Mouse (Mus musculus): ENCODE measurements around the gene Tssk3. TPM values are rescaled to one million over a fixed set of nuclear protein-coding genes. Genes with fewer than 3 reads are reported as not detected.

The Tssk3 gene
- total and polyA plus RNA-seq, 3 experiments = 0.38 TPM; not detected in 2

- DNase-seq (ENCODE audit: low spot score) (no peak), ATAC-seq (ENCODE audit: extremely low read depth, insufficient number of reproducible peaks, low FRiP score, poor library complexity, severe bottlenecking) (no peak)
- Histone ChIP-seq H3K4me3 (ENCODE audit: low read depth, low read length) (no peak overlapping the region), H3K36me3 (replicated peaks) (no peaks in the 10 kb centered on the region), H3K4me1 (ENCODE audit: insufficient read depth, low read depth, low read length) (peaks cover 27% of the 10 kb centered on the region), H3K27me3 (ENCODE audit: insufficient read depth, low read length) (peaks cover 86% of the 10 kb centered on the region), H3K9me3 (replicated peaks) (no peaks in the 10 kb centered on the region)
- TF ChIP-seq POLR2AphosphoS5 (IDR thresholded peaks at IDR 0.05; ENCODE audit: insufficient replicate concordance, low read depth, low read length) = no peak
- TF ChIP-seq CTCF (IDR thresholded peaks at IDR 0.05; ENCODE audit: low read depth, low read length) = no peak
- TF ChIP-seq TAL1 (conservative IDR thresholded peaks at IDR 0.05; ENCODE audit: low read depth, low read length) = no peak
- TF ChIP-seq GATA1 (IDR thresholded peaks at IDR 0.05; ENCODE audit: borderline replicate concordance, low read length) = no peak
- TF ChIP-seq GATA2 (IDR thresholded peaks at IDR 0.05; ENCODE audit: borderline replicate concordance, low read depth, low read length) = no peak
Measured at GRCm38 (mm10) chr4:129508834-129509600, 18.2 kb upstream of the Tssk3 start.

GRCm38 (mm10) chr4:129508237-129508515 is 17.4 kb upstream of the Tssk3 start:
- peaks cover 87% of the 10 kb centered on the region for H3K27me3 ChIP-seq (ENCODE audit: insufficient read depth, low read length)
- ATAC-seq (ENCODE audit: extremely low read depth, insufficient number of reproducible peaks, low FRiP score, poor library complexity, severe bottlenecking) (no peak), DNase-seq (ENCODE audit: low spot score) (no peak)
- H3K36me3 ChIP-seq (replicated peaks) = no peaks in the 10 kb centered on the region
- no peak for TF ChIP-seq POLR2AphosphoS5 (IDR thresholded peaks at IDR 0.05; ENCODE audit: insufficient replicate concordance, low read depth, low read length)
- TF ChIP-seq GATA1 (IDR thresholded peaks at IDR 0.05; ENCODE audit: borderline replicate concordance, low read length) = no peak
- no peak for TF ChIP-seq TAL1 (conservative IDR thresholded peaks at IDR 0.05; ENCODE audit: low read depth, low read length)
- no peak for TF ChIP-seq GATA2 (IDR thresholded peaks at IDR 0.05; ENCODE audit: borderline replicate concordance, low read depth, low read length)
- no peak for TF ChIP-seq CTCF (IDR thresholded peaks at IDR 0.05; ENCODE audit: low read depth, low read length)
- no peak overlapping the region for H3K4me3 ChIP-seq (ENCODE audit: low read depth, low read length)
- H3K4me1 ChIP-seq (ENCODE audit: insufficient read depth, low read depth, low read length) = peaks cover 19% of the 10 kb centered on the region
- H3K9me3 ChIP-seq (replicated peaks) = no peaks in the 10 kb centered on the region

DNA sequence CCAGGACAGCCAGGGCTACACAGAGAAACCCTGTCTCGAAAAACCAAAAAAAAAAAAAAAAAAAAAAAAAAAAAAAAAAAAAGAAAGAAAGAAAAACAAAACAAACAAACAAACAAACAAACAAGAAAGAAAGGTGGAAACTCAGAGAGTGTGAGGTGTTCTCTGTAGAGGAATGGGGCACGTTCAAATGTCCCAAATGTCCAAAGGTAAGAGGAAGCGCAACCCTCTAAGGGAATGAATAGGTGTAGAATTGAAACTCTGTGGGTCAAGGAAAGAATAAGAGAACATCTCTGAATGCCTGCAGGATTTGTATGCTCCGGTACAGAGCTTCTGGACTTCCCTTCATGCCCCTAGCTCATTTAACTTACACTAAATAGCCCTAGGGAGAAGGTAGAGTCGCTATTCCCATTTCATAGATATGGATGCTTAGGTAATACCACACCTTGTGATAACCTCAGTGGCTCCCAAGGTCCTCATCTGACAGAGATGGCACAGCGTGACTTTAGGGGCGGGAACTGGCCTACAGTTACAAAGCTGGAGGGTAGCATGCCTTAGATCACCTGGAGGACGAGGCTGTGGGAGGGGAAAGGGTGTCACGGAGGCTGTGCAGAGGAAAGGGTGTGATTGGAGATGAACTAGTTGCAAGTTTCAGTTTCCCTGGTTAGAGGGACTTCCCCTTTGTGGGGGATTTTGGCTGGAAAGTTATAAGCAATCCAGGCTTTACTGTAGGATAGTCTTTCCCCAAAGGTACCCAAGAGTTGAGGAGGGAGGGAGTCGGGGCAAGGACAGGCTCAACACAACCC is 16.8 kb upstream of the Tssk3 start:
- H3K4me3 ChIP-seq (ENCODE audit: low read depth, low read length) = no peak overlapping the region
- H3K27me3 ChIP-seq (ENCODE audit: insufficient read depth, low read length) = peaks cover 87% of the 10 kb centered on the region
- DNase-seq (ENCODE audit: low spot score) (no peak), ATAC-seq (ENCODE audit: extremely low read depth, insufficient number of reproducible peaks, low FRiP score, poor library complexity, severe bottlenecking) (no peak)
- H3K9me3 ChIP-seq (replicated peaks) = no peaks in the 10 kb centered on the region
- H3K36me3 ChIP-seq (replicated peaks) = no peaks in the 10 kb centered on the region
- H3K4me1 ChIP-seq (ENCODE audit: insufficient read depth, low read depth, low read length) = peaks cover 20% of the 10 kb centered on the region
- TF ChIP-seq TAL1 (conservative IDR thresholded peaks at IDR 0.05; ENCODE audit: low read depth, low read length) (no peak), POLR2AphosphoS5 (IDR thresholded peaks at IDR 0.05; ENCODE audit: insufficient replicate concordance, low read depth, low read length) (no peak), CTCF (IDR thresholded peaks at IDR 0.05; ENCODE audit: low read depth, low read length) (no peak), GATA2 (IDR thresholded peaks at IDR 0.05; ENCODE audit: borderline replicate concordance, low read depth, low read length) (no peak), GATA1 (IDR thresholded peaks at IDR 0.05; ENCODE audit: borderline replicate concordance, low read length) (no peak)

- H3K4me3 ChIP-seq (ENCODE audit: low read depth, low read length) = no peak overlapping the region
- TF ChIP-seq POLR2AphosphoS5 (IDR thresholded peaks at IDR 0.05; ENCODE audit: insufficient replicate concordance, low read depth, low read length) (no peak), CTCF (IDR thresholded peaks at IDR 0.05; ENCODE audit: low read depth, low read length) (no peak), GATA2 (IDR thresholded peaks at IDR 0.05; ENCODE audit: borderline replicate concordance, low read depth, low read length) (no peak), TAL1 (conservative IDR thresholded peaks at IDR 0.05; ENCODE audit: low read depth, low read length) (no peak), GATA1 (IDR thresholded peaks at IDR 0.05; ENCODE audit: borderline replicate concordance, low read length) (no peak)
- DNase-seq (ENCODE audit: low spot score) (no peak), ATAC-seq (ENCODE audit: extremely low read depth, insufficient number of reproducible peaks, low FRiP score, poor library complexity, severe bottlenecking) (no peak)
- peaks cover 73% of the 10 kb centered on the region for H3K27me3 ChIP-seq (ENCODE audit: insufficient read depth, low read length)
- peaks cover 34% of the 10 kb centered on the region for H3K4me1 ChIP-seq (ENCODE audit: insufficient read depth, low read depth, low read length)
- H3K36me3 ChIP-seq (replicated peaks) = no peaks in the 10 kb centered on the region
- H3K9me3 ChIP-seq (replicated peaks) = no peaks in the 10 kb centered on the region
Measured at GRCm38 (mm10) chr4:129505511-129505910, 14.7 kb upstream of the Tssk3 start.

DNA sequence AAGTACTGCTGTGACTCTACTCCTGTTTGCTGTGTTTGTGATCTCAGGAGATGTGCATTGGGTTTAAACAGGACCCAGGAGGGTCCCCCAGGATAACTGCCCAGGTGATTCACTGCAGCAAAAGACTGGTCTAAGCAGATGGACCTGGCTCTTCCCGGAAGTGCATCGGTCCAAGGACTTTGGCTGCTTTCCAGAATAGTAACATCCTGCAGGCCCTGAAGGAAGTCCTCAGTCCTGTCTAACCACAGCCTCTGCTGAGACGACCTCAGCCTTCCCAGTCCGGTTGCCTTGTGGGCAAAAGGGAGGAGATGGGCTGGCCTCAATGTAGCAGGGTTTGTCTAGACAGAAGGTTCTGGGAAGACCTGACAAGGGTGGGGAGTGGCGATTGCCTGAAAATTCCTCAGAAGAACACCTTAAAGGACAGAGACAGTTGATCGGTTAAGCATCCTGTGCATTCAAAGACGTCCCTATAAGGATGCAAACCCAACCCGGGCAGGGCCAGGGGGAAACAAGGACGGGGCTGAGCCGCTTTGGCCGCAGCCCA is 12.2 kb upstream of the Tssk3 start:
- no peak for DNase-seq (ENCODE audit: low spot score)
- Histone ChIP-seq H3K4me1 (ENCODE audit: insufficient read depth, low read depth, low read length) (peaks cover 35% of the 10 kb centered on the region), H3K4me3 (ENCODE audit: low read depth, low read length) (no peak overlapping the region), H3K9me3 (replicated peaks) (no peaks in the 10 kb centered on the region), H3K36me3 (replicated peaks) (no peaks in the 10 kb centered on the region), H3K27me3 (ENCODE audit: insufficient read depth, low read length) (peaks cover 62% of the 10 kb centered on the region)
- TF ChIP-seq GATA2 (IDR thresholded peaks at IDR 0.05; ENCODE audit: borderline replicate concordance, low read depth, low read length) (no peak), POLR2AphosphoS5 (IDR thresholded peaks at IDR 0.05; ENCODE audit: insufficient replicate concordance, low read depth, low read length) (no peak), TAL1 (conservative IDR thresholded peaks at IDR 0.05; ENCODE audit: low read depth, low read length) (no peak), GATA1 (IDR thresholded peaks at IDR 0.05; ENCODE audit: borderline replicate concordance, low read length) (no peak), CTCF (IDR thresholded peaks at IDR 0.05; ENCODE audit: low read depth, low read length) (no peak)
- ATAC-seq (ENCODE audit: extremely low read depth, insufficient number of reproducible peaks, low FRiP score, poor library complexity, severe bottlenecking) = no peak

- peaks cover 31% of the 10 kb centered on the region for H3K4me1 ChIP-seq (ENCODE audit: insufficient read depth, low read depth, low read length)
- H3K27me3 ChIP-seq (ENCODE audit: insufficient read depth, low read length) = peaks cover 62% of the 10 kb centered on the region
- DNase-seq (ENCODE audit: low spot score) (no peak), ATAC-seq (ENCODE audit: extremely low read depth, insufficient number of reproducible peaks, low FRiP score, poor library complexity, severe bottlenecking) (no peak)
- no peaks in the 10 kb centered on the region for H3K9me3 ChIP-seq (replicated peaks)
- no peaks in the 10 kb centered on the region for H3K36me3 ChIP-seq (replicated peaks)
- H3K4me3 ChIP-seq (ENCODE audit: low read depth, low read length) = no peak overlapping the region
- no peak for TF ChIP-seq GATA2 (IDR thresholded peaks at IDR 0.05; ENCODE audit: borderline replicate concordance, low read depth, low read length)
- no peak for TF ChIP-seq POLR2AphosphoS5 (IDR thresholded peaks at IDR 0.05; ENCODE audit: insufficient replicate concordance, low read depth, low read length)
- no peak for TF ChIP-seq CTCF (IDR thresholded peaks at IDR 0.05; ENCODE audit: low read depth, low read length)
- TF ChIP-seq TAL1 (conservative IDR thresholded peaks at IDR 0.05; ENCODE audit: low read depth, low read length) = no peak
- no peak for TF ChIP-seq GATA1 (IDR thresholded peaks at IDR 0.05; ENCODE audit: borderline replicate concordance, low read length)
Measured at GRCm38 (mm10) chr4:129502327-129502888, 11.6 kb upstream of the Tssk3 start.
